Mouse (Mus musculus) lung, embryonic 15.5 days (tissue): ENCODE measurements around the gene Topbp1. TPM values are rescaled to one million over a fixed set of nuclear protein-coding genes. Genes with fewer than 3 reads are reported as not detected.

Source experiments
- ATAC-seq: fragments of 200-750 bp; cut with Nextera tagmentation; 2 replicates; pipeline ENCODE4 v1.8.0; 2017; ENCODE audit warnings: moderate number of reproducible peaks, borderline replicate concordance; ENCODE audit not compliant: low FRiP score, low TSS enrichment; ENCODE audit errors: extremely low read depth
- H3K27ac ChIP-seq: fragments of 300-500 bp; sonication (generic); 2 replicates; pipeline ENCODE4 v1.5.1; 2015; ENCODE audit warnings: moderate library complexity, mild to moderate bottlenecking, inconsistent platforms
- H3K27me3 ChIP-seq: fragments of 300-500 bp; sonication (generic); 2 replicates; pipeline ENCODE4 v1.6.1; 2015; ENCODE audit warnings: inconsistent platforms
- H3K36me3 ChIP-seq: fragments of 300-500 bp; sonication (generic); 2 replicates; pipeline ENCODE4 v1.6.1; 2015; ENCODE audit warnings: inconsistent platforms
- H3K4me1 ChIP-seq: fragments of 300-500 bp; sonication (generic); 2 replicates; pipeline ENCODE4 v1.6.1; 2015; ENCODE audit warnings: inconsistent platforms
- H3K4me2 ChIP-seq: fragments of 300-500 bp; sonication (generic); 2 replicates; pipeline ENCODE4 v1.6.1; 2015; ENCODE audit warnings: inconsistent platforms, mild to moderate bottlenecking, moderate library complexity
- H3K4me3 ChIP-seq: fragments of 300-500 bp; sonication (generic); 2 replicates; pipeline ENCODE4 v1.5.1; 2015; ENCODE audit warnings: mild to moderate bottlenecking, inconsistent platforms
- H3K9ac ChIP-seq: fragments of 300-500 bp; sonication (generic); 2 replicates; pipeline ENCODE4 v1.6.1; 2015; ENCODE audit warnings: inconsistent platforms
- H3K9me3 ChIP-seq: fragments of 300-500 bp; sonication (generic); 2 replicates; pipeline ENCODE4 v1.6.1; 2016; ENCODE audit warnings: inconsistent platforms
- WGBS: fragments of 180-500 bp; shearing (Covaris S2); methylation state at CpG from one replicate; pipeline ENCODE4 v1.1.7; 2015; 5-methylcytosine and 5-hydroxymethylcytosine counted together
- polyA plus RNA-seq: library from polyadenylated mRNA; unstranded; fragments of >200 nt; fragmentation: Nextera tagmentation; extraction: Ambion mirVana; gene quantifications from 2 replicates; pipeline ENCODE4 v1.2.1, GENCODE M21; 2015

The Topbp1 gene
- polyA plus RNA-seq, 1 experiment from 2014 or later, result 75.2 TPM

DNA sequence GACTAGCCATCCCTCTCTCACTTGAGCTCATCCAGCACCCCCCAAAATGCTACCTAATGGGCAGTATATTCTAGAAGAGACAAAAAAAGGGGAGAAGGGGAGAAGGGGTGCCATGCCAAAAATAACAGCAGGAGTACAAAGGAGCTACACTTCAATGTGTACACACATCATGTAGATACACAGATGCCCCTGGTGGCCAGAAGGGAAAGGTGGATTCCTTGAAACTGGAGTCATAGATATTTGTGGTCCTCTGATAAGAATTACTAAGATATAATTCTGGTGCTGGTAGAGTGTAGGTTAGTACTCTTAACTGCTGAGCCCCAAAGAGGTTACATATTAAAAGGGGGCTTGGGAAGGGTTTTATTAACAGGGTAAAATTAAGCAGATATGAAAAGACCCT lies 52.9 kb downstream of the Topbp1 start:
- no peaks in the 10 kb centered on the region; the same call in 1 of the 2 replicates for H3K4me1 ChIP-seq
- no peak overlapping the region for H3K9ac ChIP-seq
- ATAC-seq, result no peak
- no peaks in the 10 kb centered on the region for H3K9me3 ChIP-seq
- H3K36me3 ChIP-seq, result peaks cover 50% of the 10 kb centered on the region
- H3K4me3 ChIP-seq, result no peak overlapping the region
- no peaks in the 10 kb centered on the region for H3K27me3 ChIP-seq
- no peak overlapping the region for H3K27ac ChIP-seq
- H3K4me2 ChIP-seq, result no peak overlapping the region

DNA sequence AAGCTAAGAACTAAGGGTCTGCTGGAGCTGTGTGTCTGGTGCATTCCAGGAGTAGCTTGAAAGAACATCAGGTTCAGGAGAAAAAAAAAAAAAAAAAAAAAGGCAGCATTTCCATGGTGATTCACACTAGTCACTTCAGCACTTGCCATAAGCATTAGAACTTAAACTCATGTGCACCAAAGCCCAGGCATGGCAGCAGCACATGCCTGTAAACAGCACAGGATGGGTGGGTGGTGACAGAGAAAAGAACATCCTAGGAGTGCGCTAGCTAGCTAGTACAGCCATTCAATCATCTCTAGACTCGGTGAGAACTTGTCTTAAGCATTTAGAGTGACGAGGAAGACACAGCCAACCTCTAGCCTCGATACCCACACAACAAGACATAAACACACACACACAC lies 53.5 kb downstream of the Topbp1 start:
- H3K4me1 ChIP-seq, result peaks cover 6% of the 10 kb centered on the region
- no peak overlapping the region for H3K27ac ChIP-seq
- H3K9ac ChIP-seq, result no peak overlapping the region
- H3K36me3 ChIP-seq, result peaks cover 52% of the 10 kb centered on the region
- H3K4me3 ChIP-seq, result no peak overlapping the region
- H3K9me3 ChIP-seq, result no peaks in the 10 kb centered on the region
- 89% methylated on average over 4 of the region's 4 CpGs for WGBS
- ATAC-seq, result no peak
- no peak overlapping the region for H3K4me2 ChIP-seq
- H3K27me3 ChIP-seq, result no peaks in the 10 kb centered on the region

DNA sequence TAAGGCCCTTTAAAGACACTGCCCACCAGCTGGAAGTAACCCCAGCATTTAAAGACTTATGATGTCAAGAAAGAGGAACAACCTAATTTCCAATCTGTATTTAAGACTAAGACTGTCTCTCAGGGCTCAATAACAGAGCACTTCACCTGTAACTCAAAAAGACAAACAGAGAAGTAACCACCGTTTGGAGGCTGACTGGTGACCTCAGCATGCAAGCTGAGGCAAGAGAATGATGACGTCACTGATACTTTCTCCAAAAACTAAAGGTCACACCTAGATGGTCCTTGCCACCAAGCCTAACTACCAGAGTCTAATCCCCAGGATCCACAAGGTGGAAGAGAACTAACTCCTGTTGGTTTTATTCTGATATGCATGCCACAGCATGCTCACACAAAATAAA lies 55.6 kb downstream of the Topbp1 start:
- H3K4me3 ChIP-seq, result no peak overlapping the region
- WGBS, result 52% methylated on average over 2 of the region's 2 CpGs
- H3K27ac ChIP-seq, result no peak overlapping the region
- no peak overlapping the region for H3K9ac ChIP-seq
- no peaks in the 10 kb centered on the region for H3K9me3 ChIP-seq
- no peak for ATAC-seq
- peaks cover 52% of the 10 kb centered on the region for H3K36me3 ChIP-seq
- H3K4me1 ChIP-seq, result peaks cover 7% of the 10 kb centered on the region
- H3K27me3 ChIP-seq, result no peaks in the 10 kb centered on the region
- H3K4me2 ChIP-seq, result no peak overlapping the region

DNA sequence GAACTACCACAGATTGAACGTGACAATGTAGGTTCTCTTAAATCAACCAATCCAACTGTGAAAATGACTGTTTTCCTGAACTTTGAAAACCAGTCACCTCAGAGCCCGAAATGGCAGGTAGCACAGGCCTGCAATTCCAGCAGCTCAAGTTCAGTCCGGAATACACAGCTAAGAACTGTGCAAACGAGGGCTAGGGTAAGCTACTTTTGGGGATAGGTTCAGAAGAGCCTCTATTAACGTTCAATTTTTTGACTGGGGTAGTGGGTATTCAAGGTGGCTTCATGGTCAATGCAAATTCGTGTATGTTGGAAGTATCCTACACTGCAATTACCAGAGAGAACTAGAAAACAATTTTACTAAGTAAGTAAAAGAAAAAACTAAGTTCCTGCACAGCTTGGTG lies 58.1 kb downstream of the Topbp1 start:
- Histone ChIP-seq H3K36me3 (peaks cover 33% of the 10 kb centered on the region), H3K9ac (no peak overlapping the region)

DNA sequence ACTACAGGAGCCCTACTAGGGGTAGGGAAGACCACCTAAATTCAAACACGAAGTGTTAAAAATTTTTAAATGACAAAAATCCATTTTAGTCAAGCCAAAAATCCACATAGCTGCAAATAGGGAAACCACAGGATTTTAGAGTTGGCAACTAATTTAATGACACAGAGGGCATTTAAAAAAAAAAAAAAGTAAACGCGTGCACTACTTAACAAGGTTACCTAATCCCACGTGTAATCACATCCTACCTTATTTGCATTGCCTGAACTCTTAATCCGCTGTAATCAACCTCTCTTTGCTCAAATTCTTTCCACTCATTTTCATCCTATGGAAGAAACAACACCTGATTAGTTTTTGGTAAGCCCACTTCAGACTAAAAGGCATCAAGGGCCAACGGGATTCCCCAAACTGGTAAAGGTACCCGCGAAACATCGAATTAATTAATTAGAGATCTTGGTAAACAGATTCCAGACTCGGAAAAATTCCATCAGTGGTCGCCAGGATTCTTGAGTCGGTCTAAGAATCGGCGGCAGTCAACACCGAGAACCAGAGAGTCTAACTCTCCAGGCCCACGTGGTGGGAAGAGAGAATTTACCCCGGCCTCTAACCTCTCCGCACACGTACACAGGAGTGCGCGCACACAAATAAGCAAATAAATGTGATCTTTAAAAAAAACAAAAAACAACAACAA lies 58.9 kb downstream of the Topbp1 start:
- WGBS, result 1% methylated on average over 21 of the region's 21 CpGs
- no peaks in the 10 kb centered on the region for H3K27me3 ChIP-seq
- H3K9ac ChIP-seq, result peak overlapping the region; percentile 98
- ATAC-seq, result no peak
- H3K27ac ChIP-seq, result no peak overlapping the region; the same call in 1 of the 2 replicates
- H3K9me3 ChIP-seq, result no peaks in the 10 kb centered on the region
- H3K4me3 ChIP-seq, result peak overlapping the region; percentile 96
- H3K36me3 ChIP-seq, result peaks cover 25% of the 10 kb centered on the region
- peak overlapping the region; percentile 70 for H3K4me2 ChIP-seq
- peaks cover 16% of the 10 kb centered on the region for H3K4me1 ChIP-seq

More for the DNA sequence above, 58.1 kb downstream of the Topbp1 start:
- no peak overlapping the region for H3K27ac ChIP-seq
- no peaks in the 10 kb centered on the region for H3K27me3 ChIP-seq
- H3K4me3 ChIP-seq, result peak overlapping the region; percentile 96
- H3K4me1 ChIP-seq, result peaks cover 16% of the 10 kb centered on the region
- no peaks in the 10 kb centered on the region for H3K9me3 ChIP-seq
- peak overlapping the region; percentile 70 for H3K4me2 ChIP-seq
- ATAC-seq, result no peak
- 48% methylated on average over 6 of the region's 6 CpGs for WGBS

DNA sequence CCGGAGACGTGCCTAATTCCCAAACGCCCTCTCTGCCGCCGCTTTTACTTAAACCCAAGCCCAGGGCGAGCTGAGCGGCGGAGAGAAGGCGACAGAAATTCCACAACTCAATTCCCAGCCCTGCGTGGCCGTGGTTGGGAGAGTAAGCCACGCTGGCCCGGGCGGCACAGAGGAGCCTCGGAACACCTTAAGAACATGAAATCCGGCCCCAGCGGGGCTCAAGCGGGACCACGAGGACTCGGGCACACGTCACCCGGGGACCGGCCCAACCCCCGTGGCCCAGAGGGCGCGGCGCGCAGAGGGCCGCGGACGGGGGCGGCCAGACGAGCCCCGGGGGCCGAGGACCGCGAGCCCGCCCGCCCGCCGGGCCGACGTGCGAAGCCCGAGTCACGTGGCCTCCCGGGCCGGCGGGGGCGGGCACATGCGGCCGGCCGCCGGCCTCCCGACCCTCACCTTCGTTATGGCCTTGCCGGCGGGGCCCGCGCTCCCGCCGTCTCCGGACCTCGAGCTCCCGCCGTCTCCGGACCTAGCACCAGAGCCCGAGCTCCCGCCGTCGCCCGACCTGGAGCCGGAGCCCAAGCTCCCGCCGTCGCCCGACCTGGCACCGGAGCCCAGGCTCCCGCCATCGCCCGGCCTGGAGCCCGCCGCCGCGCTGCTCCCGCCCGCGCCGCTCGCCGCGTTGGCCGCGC lies 59.7 kb downstream of the Topbp1 start:
- H3K9me3 ChIP-seq, result no peaks in the 10 kb centered on the region
- 1% methylated on average over 90 of the region's 94 CpGs for WGBS
- peaks cover 16% of the 10 kb centered on the region for H3K4me1 ChIP-seq
- peak overlapping the region; percentile 98 for H3K9ac ChIP-seq
- H3K27ac ChIP-seq, result peak overlapping the region; percentile 98
- peaks cover 16% of the 10 kb centered on the region; the same call in 1 of the 2 replicates for H3K36me3 ChIP-seq
- peak overlapping the region; percentile 96 for H3K4me3 ChIP-seq
- peak overlapping the region; percentile 70 for H3K4me2 ChIP-seq
- peak; percentile 25; the same call in 1 of the 2 replicates for ATAC-seq
- no peaks in the 10 kb centered on the region for H3K27me3 ChIP-seq

DNA sequence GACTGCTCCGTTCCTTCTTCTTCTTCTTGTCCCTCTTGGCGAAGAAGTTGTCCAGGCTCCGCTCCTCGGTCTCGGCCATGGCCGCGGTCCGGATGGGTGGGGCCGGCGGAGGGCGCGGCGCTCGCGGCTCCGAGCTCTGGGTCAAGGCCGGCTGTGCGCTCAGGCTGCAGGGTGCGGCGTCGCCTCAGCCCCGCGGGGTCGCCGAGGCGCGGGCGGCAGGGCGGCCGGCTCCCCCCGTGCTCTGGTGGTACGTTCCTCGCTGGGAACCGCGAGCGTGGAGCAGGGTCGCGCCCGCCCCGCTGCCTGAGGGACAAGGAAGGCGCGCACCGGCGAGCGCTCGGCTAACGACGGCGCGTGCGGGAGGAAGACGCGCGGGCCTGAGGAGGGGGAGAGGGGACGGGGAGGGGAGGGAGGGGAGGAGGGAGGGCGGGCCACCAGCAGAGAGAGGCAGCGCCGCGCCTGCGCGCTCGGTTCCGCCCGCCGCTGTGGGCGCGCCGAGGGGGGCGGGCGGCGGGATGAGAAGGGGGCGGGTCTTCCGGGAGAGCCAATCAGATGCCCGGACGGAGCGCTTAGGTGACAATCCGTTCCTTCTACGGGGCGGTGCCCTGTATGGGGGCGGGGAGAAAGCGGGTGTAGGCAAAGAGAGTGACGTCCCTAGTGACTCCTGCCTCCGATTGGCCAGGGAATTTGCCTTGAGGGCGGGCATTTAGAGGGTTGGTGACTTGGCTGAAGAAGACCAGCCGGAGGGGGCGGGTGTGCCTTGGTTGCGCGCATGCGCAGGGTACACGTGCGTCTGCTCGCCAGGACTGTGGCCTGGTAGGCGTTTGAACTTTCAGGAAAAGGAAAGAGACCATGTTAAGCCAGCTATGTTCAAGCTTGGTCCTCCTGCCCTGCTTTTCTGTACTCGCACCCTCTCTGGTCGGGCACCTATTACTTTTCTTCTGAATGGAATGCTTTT lies 60.6 kb downstream of the Topbp1 start, which contains the start of gene Cdv3:
Gene Cdv3, minus strand, starts transcription at position 551 of the 958 bp plus-strand sequence.
- Histone ChIP-seq H3K4me3 (peak within 1 kb of the TSS; percentile 96), H3K27ac (peak within 1 kb of the TSS; percentile 98), H3K9me3 (no peaks in the 10 kb centered on the region), H3K4me1 (peaks cover 16% of the 10 kb centered on the region), H3K36me3 (peaks cover 9% of the 10 kb centered on the region; the same call in 1 of the 2 replicates), H3K4me2 (peak within 1 kb of the TSS; percentile 70), H3K27me3 (no peaks in the 10 kb centered on the region), H3K9ac (peak within 1 kb of the TSS; percentile 98)
- ATAC-seq, result peak; percentile 99
- WGBS, result 2% methylated on average over 89 of the region's 95 CpGs

DNA sequence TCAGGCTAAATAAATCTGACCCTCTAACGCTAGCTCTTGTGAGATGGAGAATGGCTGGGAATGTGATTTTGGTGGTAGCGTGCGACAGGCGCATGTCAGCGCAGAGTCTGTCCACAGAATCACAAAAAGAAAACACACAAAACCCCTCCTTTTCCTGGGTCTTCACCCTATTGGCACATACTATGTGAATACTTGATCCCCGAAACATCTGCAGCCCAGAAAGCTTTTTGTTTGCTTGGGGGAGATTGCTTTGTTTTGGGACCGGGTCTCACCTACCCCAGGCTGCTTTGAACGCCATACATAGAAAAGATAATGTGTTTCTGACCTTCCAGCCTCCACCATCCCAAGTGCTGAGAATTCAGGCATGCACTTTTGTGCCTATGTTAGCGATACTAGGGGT lies 61.3 kb downstream of the Topbp1 start:
- Histone ChIP-seq H3K9ac (peak overlapping the region; percentile 31; the same call in 1 of the 2 replicates), H3K4me2 (peak overlapping the region; percentile 53), H3K9me3 (no peaks in the 10 kb centered on the region), H3K4me3 (peak overlapping the region; percentile 26), H3K27me3 (no peaks in the 10 kb centered on the region), H3K36me3 (peaks cover 6% of the 10 kb centered on the region; the same call in 1 of the 2 replicates), H3K4me1 (peaks cover 16% of the 10 kb centered on the region), H3K27ac (peak overlapping the region; percentile 84)
- 45% methylated on average over 9 of the region's 9 CpGs for WGBS
- no peak for ATAC-seq

DNA sequence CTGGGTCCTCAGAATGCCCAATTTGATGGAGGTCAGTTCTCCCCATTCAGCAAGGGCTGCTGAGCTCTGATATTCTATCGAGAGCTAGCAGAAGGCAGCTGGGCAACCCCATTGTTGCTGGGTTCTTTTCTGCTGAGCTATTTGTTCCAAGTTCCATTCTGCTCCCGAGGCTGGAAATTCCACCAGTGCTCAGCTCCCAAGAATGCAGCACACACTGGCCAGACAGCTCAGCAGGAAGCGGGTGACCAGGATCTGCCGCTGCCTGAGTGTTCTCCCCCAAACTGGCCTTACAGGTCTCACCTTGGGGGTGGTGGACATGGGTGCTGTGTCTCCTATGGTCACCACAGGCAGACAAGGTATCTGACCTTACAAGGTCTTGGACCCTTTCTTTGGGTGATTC lies 64.9 kb downstream of the Topbp1 start:
- Histone ChIP-seq H3K27ac (no peak overlapping the region), H3K9ac (no peak overlapping the region)

DNA sequence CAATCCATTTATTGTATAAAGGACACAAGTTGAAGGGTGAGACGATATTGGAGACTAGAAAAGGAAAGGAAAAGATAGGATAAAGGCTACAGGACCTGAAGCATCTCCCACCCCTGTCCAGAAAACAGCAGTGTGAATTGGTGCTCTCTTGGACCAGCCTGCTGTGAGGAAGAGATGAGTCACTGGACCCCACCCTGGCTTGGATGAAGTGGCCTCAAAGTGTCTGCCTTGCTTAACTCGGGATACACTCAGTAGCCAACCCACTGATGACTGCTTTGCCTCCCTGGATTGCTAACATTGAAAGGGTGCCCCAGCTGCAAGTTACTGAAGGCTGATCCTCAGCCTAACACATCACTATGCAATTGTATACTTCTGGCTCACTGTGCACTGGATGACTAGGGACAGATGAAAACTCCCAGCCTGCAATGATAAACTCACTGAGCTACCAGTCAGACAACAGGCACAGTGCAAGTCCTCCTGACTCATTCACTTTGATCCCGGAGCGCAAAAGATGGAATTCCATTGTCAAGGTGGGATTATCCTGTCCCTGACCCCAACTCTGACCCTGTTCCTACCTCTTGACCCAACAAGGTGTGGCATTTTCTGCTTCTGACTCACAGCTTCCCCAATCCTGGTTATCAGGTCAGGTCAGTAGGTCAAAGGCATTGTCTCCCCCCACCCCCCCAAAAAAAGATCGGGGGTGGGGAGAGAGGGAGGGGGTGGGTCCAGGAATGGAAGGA lies 67.4 kb downstream of the Topbp1 start:
- 58% methylated on average over 5 of the region's 5 CpGs for WGBS
- Histone ChIP-seq H3K4me1 (no peaks in the 10 kb centered on the region), H3K27me3 (no peaks in the 10 kb centered on the region), H3K27ac (no peak overlapping the region), H3K4me2 (no peak overlapping the region), H3K9me3 (no peaks in the 10 kb centered on the region), H3K4me3 (no peak overlapping the region), H3K9ac (no peak overlapping the region), H3K36me3 (no peaks in the 10 kb centered on the region)
- no peak for ATAC-seq

More for the DNA sequence above, 64.9 kb downstream of the Topbp1 start:
- ATAC-seq, result no peak
- H3K9me3 ChIP-seq, result no peaks in the 10 kb centered on the region
- H3K4me1 ChIP-seq, result peaks cover 9% of the 10 kb centered on the region
- H3K4me2 ChIP-seq, result no peak overlapping the region
- H3K4me3 ChIP-seq, result no peak overlapping the region
- H3K27me3 ChIP-seq, result no peaks in the 10 kb centered on the region
- WGBS, result 57% methylated on average over 4 of the region's 4 CpGs
- no peaks in the 10 kb centered on the region for H3K36me3 ChIP-seq
